Mouse (Mus musculus) G1E (cell line): ENCODE measurements around the gene Pgap3. TPM values are rescaled to one million over a fixed set of nuclear protein-coding genes. Genes with fewer than 3 reads are reported as not detected.

ENCODE experiments used
- ATAC-seq: 2 replicates; pipeline ENCODE4 v1.8.0; 2016; ENCODE audit warnings: mild to moderate bottlenecking; ENCODE audit not compliant: insufficient number of reproducible peaks, poor library complexity, low FRiP score, severe bottlenecking; ENCODE audit errors: extremely low read depth
- DNase-seq: peaks from one replicate; pipeline ENCODE4 v3.0.0; 2012; ENCODE audit warnings: low spot score
- H3K27me3 ChIP-seq: 2 replicates; pipeline ENCODE4 v1.6.1; 2012; ENCODE audit warnings: mild to moderate bottlenecking, low read length, inconsistent platforms; ENCODE audit not compliant: insufficient read depth
- H3K36me3 ChIP-seq: replicated peaks from 2 replicates; pipeline ENCODE3; 2012; ENCODE audit warnings: mild to moderate bottlenecking, inconsistent platforms
- H3K4me1 ChIP-seq: 2 replicates; pipeline ENCODE4 v1.6.1; 2012; ENCODE audit warnings: low read depth, low read length, inconsistent platforms, mixed read lengths; ENCODE audit not compliant: insufficient read depth
- H3K4me3 ChIP-seq: 2 replicates; pipeline ENCODE4 v1.5.1; 2012; ENCODE audit warnings: low read depth, mild to moderate bottlenecking, inconsistent platforms, low read length, moderate library complexity, mixed read lengths
- H3K9me3 ChIP-seq: replicated peaks from 2 replicates; pipeline ENCODE4 v1.6.1; 2012; ENCODE audit warnings: inconsistent platforms
- CTCF ChIP-seq: IDR thresholded peaks from 2 replicates; pipeline ENCODE4 v1.5.1; 2012; ENCODE audit warnings: low read depth, low read length, inconsistent platforms, mixed read lengths
- GATA1 ChIP-seq: IDR thresholded peaks from 2 replicates; pipeline ENCODE4 v1.6.1; 2012; ENCODE audit warnings: borderline replicate concordance, low read length, inconsistent platforms, mixed read lengths
- GATA2 ChIP-seq: IDR thresholded peaks from 2 replicates; pipeline ENCODE4 v1.6.1; 2012; ENCODE audit warnings: low read depth, low read length, inconsistent platforms, borderline replicate concordance
- POLR2AphosphoS5 ChIP-seq: IDR thresholded peaks from 2 replicates; pipeline ENCODE4 v1.6.1; 2012; ENCODE audit warnings: low read depth, low read length, inconsistent platforms; ENCODE audit not compliant: insufficient replicate concordance
- TAL1 ChIP-seq: conservative IDR thresholded peaks from 2 replicates; pipeline ENCODE4 v1.6.1; 2012; ENCODE audit warnings: low read depth, low read length, inconsistent platforms, mixed read lengths
- polyA plus RNA-seq: library from polyadenylated mRNA; stranded (reverse); fragments of >175 nt; gene quantifications from 2 replicates; pipeline ENCODE4 v1.2.3, GENCODE M21; 2012
- total RNA-seq, 2 experiments: library from RNA; stranded (forward) in 1 of 2; stranded (reverse) in 1 of 2; fragments of 200-1000 nt in 1 of 2; fragments of >200 nt in 1 of 2; fragmentation: Nextera tagmentation in 1 of 2; gene quantifications; 2 replicates each; pipeline ENCODE4 v1.2.3; 2014 to 2017

Gene Pgap3
- total and polyA plus RNA-seq, 3 experiments: 2.7 to 9.1 (median 7.4) TPM

- DNase-seq (no peak), ATAC-seq (no peak)
- Histone ChIP-seq H3K27me3 (peaks cover 13% of the 10 kb centered on the region), H3K4me3 (no peak overlapping the region), H3K9me3 (no peaks in the 10 kb centered on the region), H3K4me1 (no peaks in the 10 kb centered on the region), H3K36me3 (peaks cover 73% of the 10 kb centered on the region)
- no peak for TF ChIP-seq TAL1
- no peak for TF ChIP-seq GATA2
- TF ChIP-seq GATA1: no peak
- no peak for TF ChIP-seq POLR2AphosphoS5
- no peak for TF ChIP-seq CTCF
Measured at GRCm38 (mm10) chr11:98379379-98379778, 20.9 kb downstream of the Pgap3 start.

GRCm38 (mm10) chr11:98377787-98378186 is 22.5 kb downstream of the Pgap3 start:
- Histone ChIP-seq H3K4me1 (no peaks in the 10 kb centered on the region), H3K36me3 (peaks cover 87% of the 10 kb centered on the region), H3K4me3 (no peak overlapping the region), H3K9me3 (no peaks in the 10 kb centered on the region), H3K27me3 (no peaks in the 10 kb centered on the region)
- no peak for TF ChIP-seq CTCF
- TF ChIP-seq GATA1: no peak
- no peak for TF ChIP-seq TAL1
- DNase-seq (no peak), ATAC-seq (no peak)

- DNase-seq (no peak), ATAC-seq (no peak)
- Histone ChIP-seq H3K4me1 (peaks cover 4% of the 10 kb centered on the region; the same call in 1 of the 2 replicates), H3K9me3 (no peaks in the 10 kb centered on the region), H3K4me3 (no peak overlapping the region), H3K36me3 (peaks cover 95% of the 10 kb centered on the region), H3K27me3 (no peaks in the 10 kb centered on the region)
- TF ChIP-seq POLR2AphosphoS5 (no peak), GATA2 (no peak), CTCF (no peak), TAL1 (no peak), GATA1 (no peak)
Measured at GRCm38 (mm10) chr11:98376756-98377155, 23.5 kb downstream of the Pgap3 start.

DNA sequence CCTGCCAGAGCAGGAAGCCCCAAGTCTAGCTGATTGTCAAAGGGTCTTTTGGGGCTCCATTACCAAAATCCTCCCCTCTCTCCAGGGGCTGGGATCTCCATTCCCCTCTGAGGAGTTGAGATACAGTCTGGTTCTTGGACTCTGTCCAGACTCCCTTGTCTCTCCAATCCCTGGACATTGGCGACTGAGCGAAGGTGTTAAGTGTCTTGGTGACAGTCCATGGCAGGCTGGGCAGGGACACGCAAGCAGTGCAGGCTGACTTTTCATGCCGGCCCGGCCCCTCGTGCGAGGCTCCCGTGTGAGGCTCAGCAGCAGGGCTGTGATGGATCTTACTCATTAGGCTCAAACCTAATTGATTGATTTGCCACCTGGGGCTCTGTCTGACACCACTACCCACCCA is 26.0 kb downstream of the Pgap3 start:
- H3K9me3 ChIP-seq: no peaks in the 10 kb centered on the region
- H3K36me3 ChIP-seq: peaks cover 95% of the 10 kb centered on the region
- peaks cover 8% of the 10 kb centered on the region; the same call in 1 of the 2 replicates for H3K4me1 ChIP-seq
- ATAC-seq: no peak
- H3K4me3 ChIP-seq: no peak overlapping the region
- TF ChIP-seq POLR2AphosphoS5: no peak
- TF ChIP-seq GATA2: no peak
- TF ChIP-seq TAL1: no peak
- TF ChIP-seq CTCF: no peak
- no peak for TF ChIP-seq GATA1
- DNase-seq: no peak
- no peaks in the 10 kb centered on the region for H3K27me3 ChIP-seq

GRCm38 (mm10) chr11:98373244-98373643 is 27.0 kb downstream of the Pgap3 start:
- H3K36me3 ChIP-seq: peaks cover 92% of the 10 kb centered on the region
- no peak for TF ChIP-seq CTCF
- no peak overlapping the region for H3K4me3 ChIP-seq
- ATAC-seq: no peak
- no peak for DNase-seq
- no peaks in the 10 kb centered on the region for H3K9me3 ChIP-seq
- H3K4me1 ChIP-seq: peaks cover 8% of the 10 kb centered on the region; the same call in 1 of the 2 replicates
- no peaks in the 10 kb centered on the region for H3K27me3 ChIP-seq

- peak; percentile 92 for TF ChIP-seq CTCF
- TF ChIP-seq GATA2: no peak
- DNase-seq (peak; percentile 60), ATAC-seq (no peak)
- H3K27me3 ChIP-seq: no peaks in the 10 kb centered on the region
- H3K4me3 ChIP-seq: no peak overlapping the region
- peaks cover 8% of the 10 kb centered on the region; the same call in 1 of the 2 replicates for H3K4me1 ChIP-seq
- H3K9me3 ChIP-seq: no peaks in the 10 kb centered on the region
- peaks cover 89% of the 10 kb centered on the region for H3K36me3 ChIP-seq
Measured at GRCm38 (mm10) chr11:98372406-98372805, 27.9 kb downstream of the Pgap3 start.

DNA sequence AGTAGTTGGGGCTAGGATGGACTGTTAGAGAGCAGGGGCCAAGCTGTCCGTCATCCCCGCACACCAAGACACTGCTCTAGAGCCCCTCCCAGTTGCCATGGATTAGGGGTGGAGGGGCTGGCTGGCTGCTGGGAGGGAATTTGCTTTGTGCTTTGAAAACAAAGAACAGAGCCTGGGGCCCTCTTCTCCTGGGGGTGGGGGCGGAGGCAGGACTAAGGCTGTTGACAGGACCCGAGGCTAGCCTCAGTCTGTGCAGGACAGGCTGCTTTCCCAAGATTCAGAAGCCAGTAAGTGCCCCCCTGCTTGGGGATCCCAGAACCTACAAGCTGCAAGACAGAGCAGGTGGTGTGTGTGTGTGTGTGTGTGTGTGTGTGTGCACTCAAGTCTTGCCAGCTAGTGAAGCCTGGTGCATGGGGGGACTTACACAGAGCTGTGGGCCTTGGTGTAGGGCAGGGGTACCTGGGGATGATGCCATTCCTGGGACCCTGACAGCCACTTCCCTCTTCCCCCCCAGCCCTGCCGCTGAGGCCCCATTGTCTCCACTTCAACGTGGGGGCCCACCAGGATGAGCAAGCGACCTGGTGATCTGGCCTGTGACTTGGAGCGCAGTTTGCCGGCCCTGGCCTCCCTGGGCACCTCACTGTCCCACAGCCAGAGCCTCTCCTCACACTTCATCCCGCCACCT is 28.6 kb downstream of the Pgap3 start:
- DNase-seq (no peak), ATAC-seq (no peak)
- Histone ChIP-seq H3K4me1 (peaks cover 8% of the 10 kb centered on the region; the same call in 1 of the 2 replicates), H3K4me3 (no peak overlapping the region), H3K9me3 (no peaks in the 10 kb centered on the region), H3K27me3 (no peaks in the 10 kb centered on the region), H3K36me3 (peaks cover 87% of the 10 kb centered on the region)
- no peak for TF ChIP-seq GATA2
- TF ChIP-seq CTCF: no peak
- TF ChIP-seq POLR2AphosphoS5: no peak
- no peak for TF ChIP-seq GATA1
- no peak for TF ChIP-seq TAL1
